In genomic region chr15:79996781-79997180, GRCm38 (mm10) we compare ENCODE assay signal across 22 mouse cellular contexts. TPM values are rescaled to one million over a fixed set of nuclear protein-coding genes. Genes with fewer than 3 reads are reported as not detected.
DNase-seq lines count a peak whose midpoint lies in the region; ATAC-seq and TF ChIP-seq lines count a peak whose summit lies in the region.
"Had no signal": no experiment of that assay in that cellular context is flagged by ENCODE, and none has a peak within 500 bp of the region (broad histone marks: within the 10 kb centered on the region; RNA-seq: fewer than 3 reads in every experiment).

No protein-coding gene starts in this region.

- H3K27me3 ChIP-seq in kidney, embryonic 16.5 days (ENCODE audit: insufficient read depth, low read length), result no peaks in the 10 kb centered on the region
- H3K27me3 ChIP-seq: embryonic facial prominence, embryonic 12.5 days; embryonic facial prominence, embryonic 15.5 days had no signal

- TF ChIP-seq CTCF in layer of hippocampus, adult 2 months (conservative IDR thresholded peaks at IDR 0.05), result no peak

- no peak overlapping the region for H3K27ac ChIP-seq in kidney, embryonic 16.5 days (ENCODE audit: low read length)
- no peak overlapping the region for H3K27ac ChIP-seq in layer of hippocampus, adult 2 months
- H3K27ac ChIP-seq: embryonic facial prominence, embryonic 12.5 days; embryonic facial prominence, embryonic 15.5 days; hindbrain, embryonic 12.5 days; hindbrain, postnatal 0 days had no signal

- H3K9ac ChIP-seq in kidney, embryonic 16.5 days (replicated peaks; ENCODE audit: low read length), result no peak overlapping the region
- H3K9ac ChIP-seq: embryonic facial prominence, embryonic 12.5 days; embryonic facial prominence, embryonic 15.5 days; forebrain, postnatal 0 days; hindbrain, embryonic 12.5 days had no signal

- H3K4me2 ChIP-seq in kidney, embryonic 16.5 days (replicated peaks; ENCODE audit: low read depth, low read length), result no peak overlapping the region
- H3K4me2 ChIP-seq: embryonic facial prominence, embryonic 12.5 days; embryonic facial prominence, embryonic 15.5 days; heart, embryonic 11.5 days; hindbrain, embryonic 12.5 days had no signal

- ATAC-seq in kidney, embryonic 16.5 days (ENCODE audit: low FRiP score, low TSS enrichment), result no peak
- ATAC-seq: CD4-positive, CD25-positive, alpha-beta regulatory T cell, adult 4 months; forebrain, embryonic 14.5 days; forebrain, postnatal 0 days; hindbrain, postnatal 0 days had no signal

- H3K36me3 ChIP-seq in kidney, embryonic 16.5 days (ENCODE audit: insufficient read depth, low read length), result no peaks in the 10 kb centered on the region
- H3K36me3 ChIP-seq: embryonic facial prominence, embryonic 12.5 days; embryonic facial prominence, embryonic 15.5 days; hindbrain, embryonic 12.5 days had no signal

- H3K4me3 ChIP-seq in kidney, embryonic 16.5 days (ENCODE audit: low read length), result no peak overlapping the region
- H3K4me3 ChIP-seq in layer of hippocampus, adult 2 months, result no peak overlapping the region
- H3K4me3 ChIP-seq: embryonic facial prominence, embryonic 12.5 days; embryonic facial prominence, embryonic 15.5 days; hindbrain, embryonic 12.5 days had no signal

- H3K4me1 ChIP-seq in kidney, embryonic 16.5 days (ENCODE audit: insufficient read depth, low read length), result no peaks in the 10 kb centered on the region
- H3K4me1 ChIP-seq: embryonic facial prominence, embryonic 15.5 days had no signal

- H3K9me3 ChIP-seq in kidney, embryonic 16.5 days (ENCODE audit: low read length), result no peaks in the 10 kb centered on the region
- H3K9me3 ChIP-seq: embryonic facial prominence, embryonic 12.5 days; embryonic facial prominence, embryonic 15.5 days; hindbrain, embryonic 12.5 days had no signal

- DNase-seq in kidney, adult 18-20 months, result peak; percentile 53
- peak; percentile 80 for DNase-seq in kidney, adult 9 months
- DNase-seq in kidney, postnatal 14 days, result peak; percentile 66
- DNase-seq in layer of hippocampus, adult 2 months (ENCODE audit: low spot score in 2 of 2), result no peak
- no peak for DNase-seq in right cerebral cortex, postnatal 4 days
- DNase-seq: adrenal gland, adult 2 months; adrenal gland, postnatal 14 days; cerebellum, adult 11 months; cerebellum, adult 2 months; cerebellum, adult 9-11 months; cerebellum, postnatal 25 days; forebrain, postnatal 0 days; gastrocnemius, postnatal 14 days; heart, adult 11 months had no signal

- WGBS in kidney, embryonic 16.5 days, result 88% methylated on average over 11 of the region's 11 CpGs

RNA-seq across cellular contexts. Expression of gene Pdgfb, which starts 18.0 kb away (rescaled TPM):
- polyA plus RNA-seq in kidney, embryonic 16.5 days (2015; fragmentation: Nextera tagmentation; extraction: Ambion mirVana), result 4.3 and 6.2 TPM in 2 replicates
- 10 to 100 TPM; 27.4 to 29.3 TPM for total RNA-seq in layer of hippocampus, adult 2 months (2021)

RNA-seq across cellular contexts. Expression of gene Cbx7, which starts 25.9 kb away (rescaled TPM):
- 3.3 and 3.9 TPM in 2 replicates for polyA plus RNA-seq in kidney, embryonic 16.5 days (2015; fragmentation: Nextera tagmentation; extraction: Ambion mirVana)
- total RNA-seq in layer of hippocampus, adult 2 months (2021), result 10 to 100 TPM; 49.8 to 50.3 TPM

Comparison
In these comparisons a context has a peak if more than half of its experiments do, and no peak if none do; other contexts are left out.
1. DNase-seq: peak in kidney, adult 18-20 months (single experiment), kidney, adult 9 months (single experiment) and kidney, postnatal 14 days (single experiment); none in layer of hippocampus, adult 2 months (0 of 2) and right cerebral cortex, postnatal 4 days (single experiment).